ENCODE assay signal across 8 mouse cellular contexts in the genomic region with DNA sequence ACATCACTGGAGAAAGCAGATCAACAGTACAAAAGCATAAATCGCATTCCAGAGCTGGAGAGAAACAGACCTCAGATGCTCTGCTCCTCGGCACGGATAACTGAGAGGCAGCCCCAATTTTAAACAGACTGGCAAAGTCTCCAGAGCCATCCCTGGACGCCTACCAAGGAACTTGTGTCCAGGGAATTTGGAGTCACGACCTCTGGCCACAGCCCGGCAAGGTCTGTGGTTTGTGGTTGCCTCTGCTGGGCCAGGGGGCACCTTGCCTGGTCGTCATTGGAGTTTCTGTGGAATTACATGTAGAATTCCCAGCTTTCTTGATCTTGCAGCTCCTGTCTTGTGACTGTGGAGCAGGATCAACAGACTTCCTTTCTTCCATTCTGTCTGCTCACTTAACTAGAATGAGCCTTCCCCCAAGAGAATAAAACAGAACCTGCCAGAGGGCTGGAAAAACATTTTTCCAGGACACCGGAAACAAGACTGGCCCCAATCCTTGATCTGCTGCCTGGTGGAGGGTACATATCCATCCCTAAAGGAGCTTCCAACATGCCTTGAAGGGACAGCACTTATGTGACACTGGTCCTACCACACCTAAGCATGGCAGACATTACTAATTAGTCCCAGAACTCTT. TPM values are rescaled to one million over a fixed set of nuclear protein-coding genes. Genes with fewer than 3 reads are reported as not detected.
DNase-seq lines count a peak whose midpoint lies in the region; ATAC-seq and TF ChIP-seq lines count a peak whose summit lies in the region.
"Had no signal": no experiment of that assay in that cellular context is flagged by ENCODE, and none has a peak within 500 bp of the region (broad histone marks: within the 10 kb centered on the region; RNA-seq: fewer than 3 reads in every experiment).

No protein-coding gene starts in this region.

- in situ Hi-C loops in Patski (cut with MboI; ENCODE audit: low pct_unique_long_range_greater_than_20kb) = no loop called here

- no peaks in the 10 kb centered on the region for H3K9me3 ChIP-seq in heart, embryonic 15.5 days (replicated peaks)
- H3K9me3 ChIP-seq in hindbrain, embryonic 14.5 days (ENCODE audit: control insufficient read depth, low read length) = no peaks in the 10 kb centered on the region
- H3K9me3 ChIP-seq in limb, embryonic 15.5 days = no peaks in the 10 kb centered on the region
- no peaks in the 10 kb centered on the region for H3K9me3 ChIP-seq in intestine, postnatal 0 days (ENCODE audit: control insufficient read depth)

- TF ChIP-seq CTCF in Patski (IDR thresholded peaks at IDR 0.05) = no peak
- TF ChIP-seq CTCF in intestine, postnatal 0 days (IDR thresholded peaks at IDR 0.05; ENCODE audit: low read depth) = no peak

- no peak overlapping the region for H3K4me3 ChIP-seq in heart, embryonic 15.5 days
- H3K4me3 ChIP-seq in hindbrain, embryonic 14.5 days (replicated peaks; ENCODE audit: low read length) = no peak overlapping the region
- H3K4me3 ChIP-seq in limb, embryonic 15.5 days = no peak overlapping the region
- no peak overlapping the region for H3K4me3 ChIP-seq in intestine, postnatal 0 days (ENCODE audit: low read depth, low read length)

- H3K27ac ChIP-seq in heart, embryonic 15.5 days = no peak overlapping the region
- H3K27ac ChIP-seq in hindbrain, embryonic 14.5 days = no peak overlapping the region
- H3K27ac ChIP-seq in limb, embryonic 15.5 days = peak overlapping the region; percentile 12; the same call in 1 of the 2 replicates
- H3K27ac ChIP-seq in intestine, postnatal 0 days (ENCODE audit: low read depth, low read length) = no peak overlapping the region

- H3K9ac ChIP-seq in heart, embryonic 15.5 days = no peak overlapping the region
- H3K9ac ChIP-seq in hindbrain, embryonic 14.5 days = no peak overlapping the region
- H3K9ac ChIP-seq in limb, embryonic 15.5 days = no peak overlapping the region
- H3K9ac ChIP-seq in intestine, postnatal 0 days (ENCODE audit: low read depth, low read length) = no peak overlapping the region

- CTCF ChIA-PET in Patski (lab: Charles Lee) = no interaction called here

- H3K27me3 ChIP-seq in heart, embryonic 15.5 days = no peaks in the 10 kb centered on the region
- peaks cover 15% of the 10 kb centered on the region for H3K27me3 ChIP-seq in Patski
- H3K27me3 ChIP-seq in hindbrain, embryonic 14.5 days (ENCODE audit: control insufficient read depth, insufficient read depth, low read length) = no peaks in the 10 kb centered on the region
- no peaks in the 10 kb centered on the region for H3K27me3 ChIP-seq in limb, embryonic 15.5 days
- no peaks in the 10 kb centered on the region for H3K27me3 ChIP-seq in intestine, postnatal 0 days (replicated peaks; ENCODE audit: control insufficient read depth, insufficient read depth, low read length)

- 52% methylated on average over 8 of the region's 8 CpGs for WGBS in heart, embryonic 15.5 days
- 46% methylated on average over 8 of the region's 8 CpGs for WGBS in hindbrain, embryonic 14.5 days
- 44% methylated on average over 8 of the region's 8 CpGs for WGBS in limb, embryonic 15.5 days
- WGBS in intestine, postnatal 0 days = 66% methylated on average over 8 of the region's 8 CpGs

- ATAC-seq in heart, embryonic 15.5 days (replicated peaks; ENCODE audit: insufficient number of reproducible peaks, insufficient read depth, low FRiP score, low read depth) = no peak
- ATAC-seq in Patski = peak; percentile 15
- ATAC-seq in hindbrain, embryonic 14.5 days (ENCODE audit: low FRiP score) = no peak
- ATAC-seq in limb, embryonic 15.5 days (ENCODE audit: insufficient number of reproducible peaks, low FRiP score, low TSS enrichment, low read depth) = no peak
- no peak for ATAC-seq in intestine, postnatal 0 days

- intact Hi-C loops in heart, postnatal 25 days (cut with DNase I) = no loop called here

- H3K4me2 ChIP-seq in heart, embryonic 15.5 days = peak overlapping the region; percentile 51; the same call in 1 of the 2 replicates
- peak overlapping the region; percentile 35; the same call in 1 of the 2 replicates for H3K4me2 ChIP-seq in hindbrain, embryonic 14.5 days (replicated peaks)
- no peak overlapping the region for H3K4me2 ChIP-seq in limb, embryonic 15.5 days
- no peak overlapping the region; the same call in 1 of the 2 replicates for H3K4me2 ChIP-seq in intestine, postnatal 0 days (replicated peaks; ENCODE audit: low read depth)

- peaks cover 39% of the 10 kb centered on the region for H3K4me1 ChIP-seq in heart, embryonic 15.5 days (replicated peaks)
- peaks cover 26% of the 10 kb centered on the region for H3K4me1 ChIP-seq in hindbrain, embryonic 14.5 days (replicated peaks; ENCODE audit: control insufficient read depth, insufficient read depth, low read length)
- H3K4me1 ChIP-seq in limb, embryonic 15.5 days = peaks cover 38% of the 10 kb centered on the region
- H3K4me1 ChIP-seq in intestine, postnatal 0 days (replicated peaks; ENCODE audit: control insufficient read depth, insufficient read depth, low read length) = peaks cover 20% of the 10 kb centered on the region

- DNase-seq in heart, postnatal 25 days (ENCODE audit: low spot score) = no peak
- DNase-seq in Patski (ENCODE audit: low read depth, low spot score) = no peak
- no peak for DNase-seq in hindbrain, embryonic 14.5 days (ENCODE audit: low spot score)
- no peak for DNase-seq in thymus, postnatal 4 days
- DNase-seq: layer of hippocampus, postnatal 36 days had no signal

- no peaks in the 10 kb centered on the region for H3K36me3 ChIP-seq in heart, embryonic 15.5 days
- H3K36me3 ChIP-seq in hindbrain, embryonic 14.5 days (replicated peaks; ENCODE audit: control insufficient read depth, insufficient read depth) = no peaks in the 10 kb centered on the region
- no peaks in the 10 kb centered on the region for H3K36me3 ChIP-seq in limb, embryonic 15.5 days
- H3K36me3 ChIP-seq in intestine, postnatal 0 days (ENCODE audit: control insufficient read depth, insufficient read depth) = no peaks in the 10 kb centered on the region

- POLR2A ChIA-PET in Patski (lab: Charles Lee) = no interaction called here

RNA-seq across cellular contexts. Expression of a gene that starts 19.1 kb away (rescaled TPM):
- polyA plus RNA-seq in heart, embryonic 15.5 days (2015; fragmentation: Nextera tagmentation; extraction: Ambion mirVana) = 4.7 and 4.9 TPM in 2 replicates
- 10 to 100 TPM; 16.3 to 25.0 TPM for total RNA-seq in heart, postnatal 25 days (2021)
- 0.22 TPM for polyA plus RNA-seq in Patski (2021)
- 3.6 and 3.8 TPM in 2 replicates for polyA plus RNA-seq in hindbrain, embryonic 14.5 days (2014; fragmentation: Nextera tagmentation; extraction: Ambion mirVana)
- polyA plus RNA-seq in limb, embryonic 15.5 days (2015; fragmentation: Nextera tagmentation; extraction: Ambion mirVana) = 2.6 and 3.1 TPM in 2 replicates
- 0.81 and 1.0 TPM in 2 replicates for polyA plus RNA-seq in intestine, postnatal 0 days (2015; fragmentation: Nextera tagmentation; extraction: Ambion mirVana)

Comparison
In these comparisons a context has a peak if more than half of its experiments do, and no peak if none do; other contexts are left out.
1. H3K4me2 ChIP-seq: peak in heart, embryonic 15.5 days (single experiment) and hindbrain, embryonic 14.5 days (single experiment); none in limb, embryonic 15.5 days (single experiment) and intestine, postnatal 0 days (single experiment).